Mouse (Mus musculus) T-helper 2 cell (primary cell): ENCODE data around the gene Olfr1198.

Source experiments
- in situ Hi-C: fragments of 300-600 bp; cut with MboI, MseI; formaldehyde crosslinking; loops from one replicate; pipeline ENCODE4 v1.15.1; 2025; ENCODE audit warnings: high pct_unique_total_duplicates

Olfr1198 gene

GRCm38 (mm10) chr2:88751270-88751669 is at the start of gene Olfr1198:
Gene Olfr1198 (minus strand): TSS chr2:88751370.
- in situ Hi-C loops = no loop called here

GRCm38 (mm10) chr2:88792736-88793135 is 41.6 kb upstream of the Olfr1198 start, which contains the start of gene Olfr1201:
Gene Olfr1201 (plus strand): TSS chr2:88793036.
- in situ Hi-C loops = no loop called here

DNA sequence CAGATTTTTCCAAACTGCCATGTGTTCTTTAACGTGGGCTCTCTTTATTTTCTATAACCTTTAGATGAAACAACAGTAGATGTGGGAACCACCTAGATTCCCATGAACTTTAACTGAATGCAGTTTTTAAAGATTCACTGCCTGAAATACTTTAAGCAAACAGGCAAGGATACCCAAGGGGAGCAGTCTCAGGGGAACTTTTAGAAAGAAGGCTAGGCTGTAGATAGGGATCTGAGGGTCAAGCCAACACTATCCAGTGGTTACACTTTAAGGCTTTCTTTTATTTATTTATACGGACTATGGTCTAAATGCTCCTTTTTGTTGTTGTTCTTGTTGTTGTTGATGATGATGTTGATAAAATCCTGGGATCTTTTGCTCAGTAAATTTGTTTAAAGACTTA is 19.2 kb upstream of the Olfr1198 start, which contains the start of gene Olfr1200:
Gene Olfr1200, minus strand, starts transcription at position 101 of the 400 bp plus-strand sequence.
- in situ Hi-C loops = no loop called here

DNA sequence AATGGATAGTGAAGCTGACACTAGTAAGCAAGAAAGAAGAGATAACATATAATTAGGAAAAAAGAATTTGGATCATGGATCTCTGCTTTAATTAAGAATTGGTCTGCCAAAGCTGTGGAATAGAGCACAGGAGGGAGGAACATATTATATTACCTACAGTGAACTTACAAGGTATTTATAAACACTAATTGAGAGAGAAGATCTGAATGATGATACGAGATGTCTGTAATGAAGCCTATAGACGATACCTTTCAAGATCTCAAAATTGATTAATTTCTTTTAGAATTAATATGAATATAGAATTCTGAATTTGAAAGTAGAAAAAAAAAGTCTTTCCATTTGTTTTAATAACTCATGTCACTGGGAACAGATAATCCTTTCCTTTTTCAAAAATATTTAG is 9.2 kb upstream of the Olfr1198 start, which contains the start of gene Olfr1199:
Gene Olfr1199, minus strand, starts transcription at position 101 of the 400 bp plus-strand sequence.
- in situ Hi-C loops = no loop called here

DNA sequence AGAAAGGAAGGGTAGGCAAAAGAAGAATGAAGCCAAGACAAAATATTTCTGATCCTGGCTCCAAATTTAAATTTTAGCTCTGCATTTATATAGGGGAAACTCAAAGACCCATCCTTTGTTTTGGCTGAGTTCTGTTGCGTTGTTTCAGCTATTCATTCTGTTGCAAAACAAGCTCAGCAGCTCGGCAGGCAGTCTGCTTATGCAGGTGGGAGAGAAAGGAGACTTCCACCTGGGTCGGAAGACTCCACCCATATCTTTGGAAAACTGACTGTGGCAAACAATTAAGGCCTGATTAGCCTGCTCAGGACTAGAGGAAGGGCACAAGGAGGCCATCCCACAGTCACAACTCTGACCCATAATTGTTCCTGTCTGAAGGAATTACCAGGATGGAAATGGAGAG is 7.8 kb downstream of the Olfr1198 start:
- in situ Hi-C loops = no loop called here

DNA sequence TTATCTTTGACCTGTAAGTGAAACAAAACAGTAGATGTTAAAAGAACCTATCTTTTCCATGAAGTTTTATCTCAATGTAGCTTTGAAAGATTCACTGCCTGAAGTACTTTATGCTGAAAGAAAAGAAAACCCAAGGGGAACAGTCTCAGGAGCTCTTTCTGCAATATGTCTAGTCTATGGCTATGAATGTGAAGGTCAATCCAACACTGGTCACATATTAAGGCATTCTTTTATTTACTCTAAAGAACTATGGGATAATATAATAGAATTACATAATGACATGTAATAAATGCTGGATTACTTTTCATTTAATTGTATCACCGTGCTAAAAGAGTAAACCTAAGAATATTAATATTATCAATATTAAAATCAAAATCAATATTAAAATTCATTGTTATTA is 18.9 kb downstream of the Olfr1198 start, which contains the start of gene Olfr1197:
Gene Olfr1197, minus strand, starts transcription at position 101 of the 400 bp plus-strand sequence.
- in situ Hi-C loops = no loop called here

DNA sequence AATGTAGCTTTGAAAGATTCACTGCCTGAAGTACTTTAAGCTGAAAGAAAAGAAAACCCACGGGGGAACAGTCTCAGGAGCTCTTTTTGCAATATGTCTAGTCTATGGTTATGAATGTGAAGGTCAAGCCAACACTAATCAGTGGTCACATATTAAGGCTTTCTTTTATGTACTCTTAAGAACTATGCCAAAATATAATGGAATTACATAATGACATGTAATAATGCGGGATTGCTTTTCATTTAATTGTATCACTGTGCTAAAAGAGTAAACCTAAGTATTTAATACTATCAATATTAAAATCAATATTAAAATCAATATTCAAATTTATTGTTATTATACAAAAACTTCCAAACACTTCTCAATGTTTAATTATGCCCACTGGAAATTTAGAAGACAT is 46.7 kb downstream of the Olfr1198 start, which contains the start of gene Olfr1196:
Gene Olfr1196, minus strand, starts transcription at position 101 of the 400 bp plus-strand sequence.
- in situ Hi-C loops = no loop called here
